Comparison of ENCODE assay signal across 28 mouse cellular contexts in the genomic region with DNA sequence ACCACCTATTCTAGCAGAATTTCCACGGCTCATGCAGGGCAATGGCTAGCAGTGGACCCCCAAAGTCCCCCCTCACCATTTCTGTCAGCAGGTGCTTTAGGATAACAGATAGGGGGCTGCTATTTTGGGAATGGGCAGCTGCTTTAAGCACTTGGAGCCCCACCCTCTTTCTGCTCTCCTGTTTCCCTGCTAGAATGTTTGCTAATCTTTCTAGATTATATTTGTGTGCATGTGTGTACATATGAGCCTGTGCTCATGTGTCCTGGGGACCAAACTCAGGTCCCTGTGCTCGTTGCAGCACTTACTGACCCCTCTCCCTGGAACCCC. TPM values are rescaled to one million over a fixed set of nuclear protein-coding genes. Genes with fewer than 3 reads are reported as not detected.
DNase-seq lines count a peak whose midpoint lies in the region; ATAC-seq and TF ChIP-seq lines count a peak whose summit lies in the region.
"Had no signal": no experiment of that assay in that cellular context is flagged by ENCODE, and none has a peak within 500 bp of the region (broad histone marks: within the 10 kb centered on the region; RNA-seq: fewer than 3 reads in every experiment).

No protein-coding gene starts in this region.

- 32% methylated on average over 2 of the region's 2 CpGs for WGBS in heart, embryonic 12.5 days
- 49% methylated on average over 2 of the region's 2 CpGs for WGBS in heart, adult 2 months
- 32% methylated on average over 2 of the region's 2 CpGs for WGBS in heart, embryonic 15.5 days
- WGBS in midbrain, embryonic 11.5 days = 74% methylated on average over 2 of the region's 2 CpGs
- 72% methylated on average over 2 of the region's 2 CpGs for WGBS in midbrain, embryonic 15.5 days

- ATAC-seq in heart, embryonic 12.5 days (ENCODE audit: insufficient number of reproducible peaks, low FRiP score) = no peak
- ATAC-seq in heart, embryonic 15.5 days (replicated peaks; ENCODE audit: insufficient number of reproducible peaks, insufficient read depth, low FRiP score, low read depth) = 0 out of 2 replicates have a peak, but pooled peaks have one; percentile 41
- no peak for ATAC-seq in midbrain, embryonic 11.5 days (ENCODE audit: low FRiP score)
- no peak for ATAC-seq in midbrain, embryonic 15.5 days (replicated peaks)
- ATAC-seq: hindbrain, embryonic 16.5 days; intestine, embryonic 15.5 days; Patski had no signal

- no peak for TF ChIP-seq CTCF in gastrocnemius, adult 2 months (IDR thresholded peaks at IDR 0.05)
- no peak for TF ChIP-seq CTCF in heart, adult 2 months (IDR thresholded peaks at IDR 0.05)

- no peak for DNase-seq in gastrocnemius, adult 2 months
- no peak for DNase-seq in gastrocnemius, adult 8-10 months (ENCODE audit: low spot score in 2 of 2)
- no peak for DNase-seq in heart, adult 2 months
- no peak for DNase-seq in heart, postnatal 25 days (ENCODE audit: low spot score)
- peak; percentile 31 for DNase-seq in midbrain, embryonic 11.5 days (ENCODE audit: low spot score, missing footprints)
- DNase-seq: adrenal gland, postnatal 10 days; adrenal gland, postnatal 36 days; B cell, adult 2 months; embryo, embryonic 11 days; gastrocnemius, postnatal 14 days; kidney, adult 11 months; kidney, adult 8-10 months had no signal

- no peaks in the 10 kb centered on the region for H3K9me3 ChIP-seq in heart, embryonic 12.5 days (replicated peaks)
- H3K9me3 ChIP-seq in heart, embryonic 15.5 days (replicated peaks) = no peaks in the 10 kb centered on the region
- H3K9me3 ChIP-seq in midbrain, embryonic 11.5 days (ENCODE audit: control insufficient read depth, low read length) = no peaks in the 10 kb centered on the region
- H3K9me3 ChIP-seq in midbrain, embryonic 15.5 days = no peaks in the 10 kb centered on the region
- H3K9me3 ChIP-seq: embryonic facial prominence, embryonic 10.5 days; embryonic facial prominence, embryonic 13.5 days; forebrain, embryonic 12.5 days; forebrain, embryonic 15.5 days; G1E; hindbrain, embryonic 10.5 days; hindbrain, embryonic 13.5 days; intestine, embryonic 15.5 days; kidney, embryonic 15.5 days had no signal

- intact Hi-C loops in gastrocnemius, adult 2 months (cut with DNase I) = no loop called here
- intact Hi-C loops in heart, adult 2 months (cut with DNase I) = no loop called here
- intact Hi-C loops in heart, postnatal 25 days (cut with DNase I) = no loop called here

- peak overlapping the region; percentile 38 for H3K27ac ChIP-seq in gastrocnemius, adult 2 months
- H3K27ac ChIP-seq in heart, embryonic 12.5 days (ENCODE audit: poor library complexity, severe bottlenecking) = no peak overlapping the region; the same call in 1 of the 2 replicates
- no peak overlapping the region for H3K27ac ChIP-seq in heart, adult 2 months
- peak overlapping the region; percentile 60 for H3K27ac ChIP-seq in heart, embryonic 15.5 days
- H3K27ac ChIP-seq in midbrain, embryonic 11.5 days (ENCODE audit: low read depth, low read length) = no peak overlapping the region
- H3K27ac ChIP-seq in midbrain, embryonic 15.5 days = no peak overlapping the region
- H3K27ac ChIP-seq: embryonic facial prominence, embryonic 10.5 days; embryonic facial prominence, embryonic 13.5 days; forebrain, embryonic 12.5 days; hindbrain, embryonic 10.5 days; hindbrain, embryonic 13.5 days; intestine, embryonic 15.5 days; kidney, embryonic 15.5 days had no signal

- H3K27me3 ChIP-seq in heart, embryonic 12.5 days (replicated peaks) = no peaks in the 10 kb centered on the region
- no peaks in the 10 kb centered on the region for H3K27me3 ChIP-seq in heart, adult 2 months (ENCODE audit: control insufficient read depth, insufficient read depth, low read length)
- no peaks in the 10 kb centered on the region for H3K27me3 ChIP-seq in heart, embryonic 15.5 days
- no peaks in the 10 kb centered on the region for H3K27me3 ChIP-seq in midbrain, embryonic 11.5 days (ENCODE audit: control insufficient read depth, insufficient read depth, low read length)
- H3K27me3 ChIP-seq in midbrain, embryonic 15.5 days (replicated peaks) = no peaks in the 10 kb centered on the region
- H3K27me3 ChIP-seq: CH12.LX; embryonic facial prominence, embryonic 13.5 days; forebrain, embryonic 12.5 days; forebrain, embryonic 15.5 days; hindbrain, embryonic 13.5 days; intestine, embryonic 15.5 days; kidney, embryonic 15.5 days; Patski had no signal

- H3K4me1 ChIP-seq in heart, embryonic 12.5 days (replicated peaks) = peaks cover 25% of the 10 kb centered on the region
- peaks cover 12% of the 10 kb centered on the region for H3K4me1 ChIP-seq in heart, adult 2 months (ENCODE audit: control insufficient read depth, insufficient read depth, low read length)
- H3K4me1 ChIP-seq in heart, embryonic 15.5 days (replicated peaks) = peaks cover 34% of the 10 kb centered on the region
- H3K4me1 ChIP-seq in midbrain, embryonic 11.5 days (ENCODE audit: control insufficient read depth, insufficient read depth, low read length) = no peaks in the 10 kb centered on the region
- no peaks in the 10 kb centered on the region for H3K4me1 ChIP-seq in midbrain, embryonic 15.5 days
- H3K4me1 ChIP-seq: forebrain, embryonic 15.5 days; hindbrain, embryonic 13.5 days; intestine, embryonic 15.5 days had no signal

- H3K36me3 ChIP-seq in heart, embryonic 12.5 days = no peaks in the 10 kb centered on the region
- H3K36me3 ChIP-seq in heart, adult 2 months (ENCODE audit: control insufficient read depth, insufficient read depth, low read length) = no peaks in the 10 kb centered on the region
- H3K36me3 ChIP-seq in heart, embryonic 15.5 days = no peaks in the 10 kb centered on the region
- H3K36me3 ChIP-seq in midbrain, embryonic 11.5 days (ENCODE audit: control insufficient read depth, insufficient read depth, low read length) = no peaks in the 10 kb centered on the region
- no peaks in the 10 kb centered on the region for H3K36me3 ChIP-seq in midbrain, embryonic 15.5 days (replicated peaks)
- H3K36me3 ChIP-seq: embryonic facial prominence, embryonic 10.5 days; embryonic facial prominence, embryonic 13.5 days; forebrain, embryonic 12.5 days; forebrain, embryonic 15.5 days; G1E; hindbrain, embryonic 10.5 days; hindbrain, embryonic 13.5 days; intestine, embryonic 15.5 days; kidney, embryonic 15.5 days had no signal

- H3K4me3 ChIP-seq in gastrocnemius, adult 2 months = no peak overlapping the region
- no peak overlapping the region for H3K4me3 ChIP-seq in heart, embryonic 12.5 days
- no peak overlapping the region for H3K4me3 ChIP-seq in heart, adult 2 months
- H3K4me3 ChIP-seq in heart, embryonic 15.5 days = no peak overlapping the region
- no peak overlapping the region for H3K4me3 ChIP-seq in midbrain, embryonic 11.5 days (ENCODE audit: low read depth, low read length)
- no peak overlapping the region for H3K4me3 ChIP-seq in midbrain, embryonic 15.5 days
- H3K4me3 ChIP-seq: embryonic facial prominence, embryonic 10.5 days; embryonic facial prominence, embryonic 13.5 days; erythroblast, embryonic 14.5 days; forebrain, embryonic 12.5 days; forebrain, embryonic 15.5 days; hindbrain, embryonic 10.5 days; hindbrain, embryonic 13.5 days; intestine, embryonic 15.5 days; kidney, embryonic 15.5 days had no signal

- TF ChIP-seq EP300 in heart, adult 2 months (IDR thresholded peaks at IDR 0.05; ENCODE audit: insufficient read depth, low read depth, low read length) = no peak

- H3K9ac ChIP-seq in heart, embryonic 12.5 days = no peak overlapping the region
- H3K9ac ChIP-seq in heart, adult 2 months (ENCODE audit: low read depth, low read length) = no peak overlapping the region
- H3K9ac ChIP-seq in heart, embryonic 15.5 days = no peak overlapping the region
- no peak overlapping the region for H3K9ac ChIP-seq in midbrain, embryonic 11.5 days (ENCODE audit: low read length)
- H3K9ac ChIP-seq in midbrain, embryonic 15.5 days = no peak overlapping the region
- H3K9ac ChIP-seq: embryonic facial prominence, embryonic 13.5 days; forebrain, embryonic 12.5 days; forebrain, embryonic 15.5 days; hindbrain, embryonic 13.5 days; intestine, embryonic 15.5 days; kidney, embryonic 15.5 days had no signal

- TF ChIP-seq POLR2A in heart, adult 2 months (IDR thresholded peaks at IDR 0.05; ENCODE audit: insufficient read depth, low read depth, low read length) = no peak

- H3K79me2 ChIP-seq in heart, adult 2 months (replicated peaks; ENCODE audit: control insufficient read depth, insufficient read depth, low read length) = no peaks in the 10 kb centered on the region

- peak overlapping the region; percentile 23; the same call in 1 of the 2 replicates for H3K4me2 ChIP-seq in heart, embryonic 12.5 days
- 0 out of 2 replicates have a peak overlapping the region, but pooled peaks have one; percentile 14 for H3K4me2 ChIP-seq in heart, embryonic 15.5 days
- H3K4me2 ChIP-seq in midbrain, embryonic 11.5 days = no peak overlapping the region
- H3K4me2 ChIP-seq in midbrain, embryonic 15.5 days = no peak overlapping the region
- H3K4me2 ChIP-seq: embryonic facial prominence, embryonic 13.5 days; forebrain, embryonic 12.5 days; forebrain, embryonic 15.5 days; hindbrain, embryonic 13.5 days; intestine, embryonic 15.5 days; kidney, embryonic 15.5 days had no signal

RNA-seq across cellular contexts. Expression of a gene that starts 13.1 kb away (rescaled TPM):
- 10 to 100 TPM; 23.3 to 28.5 TPM for total RNA-seq in gastrocnemius, adult 2 months (2021)
- 10 to 100 TPM; 14.8 to 23.2 (median 22.2) TPM for total RNA-seq in gastrocnemius, adult 8-10 months (2022)
- 33.8 and 37.0 TPM in 2 replicates for polyA plus RNA-seq in heart, embryonic 12.5 days (2016; fragmentation: Nextera tagmentation; extraction: Ambion mirVana)
- 10 to 100 TPM; 12.4 to 20.4 TPM for total RNA-seq in heart, adult 2 months (2021)
- 3.0 and 4.6 TPM in 2 replicates for polyA plus RNA-seq in heart, adult 2 months (2012; rRNA removed)
- 27.1 and 27.7 TPM in 2 replicates for polyA plus RNA-seq in heart, embryonic 15.5 days (2015; fragmentation: Nextera tagmentation; extraction: Ambion mirVana)
- total RNA-seq in heart, postnatal 25 days (2021) = 10 to 100 TPM; 12.0 to 20.6 TPM
- 45.2 and 49.9 TPM in 2 replicates for polyA plus RNA-seq in midbrain, embryonic 11.5 days (2014; fragmentation: Nextera tagmentation; extraction: Ambion mirVana)
- 45.9 and 46.4 TPM in 2 replicates for polyA plus RNA-seq in midbrain, embryonic 15.5 days (2015; fragmentation: Nextera tagmentation; extraction: Ambion mirVana)

RNA-seq across cellular contexts. Expression of a gene that starts 18.4 kb away (rescaled TPM):
- 10 to 100 TPM; 26.4 to 29.6 TPM for total RNA-seq in gastrocnemius, adult 2 months (2021)
- total RNA-seq in gastrocnemius, adult 8-10 months (2022) = 10 to 100 TPM; 28.5 to 36.0 (median 30.5) TPM
- polyA plus RNA-seq in heart, embryonic 12.5 days (2016; fragmentation: Nextera tagmentation; extraction: Ambion mirVana) = 66.9 and 68.4 TPM in 2 replicates
- total RNA-seq in heart, adult 2 months (2021) = 10 to 100 TPM; 25.6 to 26.8 TPM
- polyA plus RNA-seq in heart, adult 2 months (2012; rRNA removed) = 11.2 and 22.3 TPM in 2 replicates
- polyA plus RNA-seq in heart, embryonic 15.5 days (2015; fragmentation: Nextera tagmentation; extraction: Ambion mirVana) = 36.4 and 42.3 TPM in 2 replicates
- 10 to 100 TPM; 30.9 to 31.0 TPM for total RNA-seq in heart, postnatal 25 days (2021)
- 193 and 199 TPM in 2 replicates for polyA plus RNA-seq in midbrain, embryonic 11.5 days (2014; fragmentation: Nextera tagmentation; extraction: Ambion mirVana)
- polyA plus RNA-seq in midbrain, embryonic 15.5 days (2015; fragmentation: Nextera tagmentation; extraction: Ambion mirVana) = 155 and 169 TPM in 2 replicates

Comparison
In these comparisons a context has a peak if more than half of its experiments do, and no peak if none do; other contexts are left out.
1. H3K27ac ChIP-seq: peak in gastrocnemius, adult 2 months (single experiment) and heart, embryonic 15.5 days (single experiment); none in heart, embryonic 12.5 days (single experiment), heart, adult 2 months (single experiment), midbrain, embryonic 11.5 days (single experiment) and midbrain, embryonic 15.5 days (single experiment).
2. H3K4me2 ChIP-seq: peak in heart, embryonic 12.5 days (single experiment) and heart, embryonic 15.5 days (single experiment); none in midbrain, embryonic 11.5 days (single experiment) and midbrain, embryonic 15.5 days (single experiment).